Mouse (Mus musculus): ENCODE measurements around the gene Ccdc181.

DNA sequence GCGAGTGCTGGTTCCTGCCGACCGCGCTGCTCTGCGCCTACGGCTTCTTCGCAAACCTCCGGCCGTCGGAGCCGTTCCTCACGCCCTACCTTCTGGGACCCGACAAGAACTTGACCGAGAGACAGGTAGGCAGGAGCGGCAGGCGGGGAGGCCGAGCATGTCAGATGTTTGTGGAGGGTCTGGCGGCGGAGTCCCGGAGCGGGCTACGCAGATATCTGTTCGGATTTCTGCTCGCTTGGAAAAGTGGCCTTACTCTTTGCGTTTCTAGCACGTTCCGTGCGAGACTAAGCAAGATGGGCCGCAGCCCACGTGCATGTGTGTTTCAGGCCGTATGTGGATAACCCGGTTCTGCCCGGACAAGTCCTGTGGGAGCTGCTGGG is 26.1 kb upstream of the Ccdc181 start:
- no peak; the same call in 1 of the 2 replicates for TF ChIP-seq CTCF (IDR thresholded peaks at IDR 0.05; ENCODE audit: insufficient read depth, low read depth, low read length)
- no peak for TF ChIP-seq POLR2A (IDR thresholded peaks at IDR 0.05; ENCODE audit: insufficient read depth, low read depth, low read length)
